Mouse (Mus musculus): Measurements from ENCODE around the gene Uvrag.
A peak's percentile ranks its signal among the peaks of the same experiment; 100 is the strongest.

DNA sequence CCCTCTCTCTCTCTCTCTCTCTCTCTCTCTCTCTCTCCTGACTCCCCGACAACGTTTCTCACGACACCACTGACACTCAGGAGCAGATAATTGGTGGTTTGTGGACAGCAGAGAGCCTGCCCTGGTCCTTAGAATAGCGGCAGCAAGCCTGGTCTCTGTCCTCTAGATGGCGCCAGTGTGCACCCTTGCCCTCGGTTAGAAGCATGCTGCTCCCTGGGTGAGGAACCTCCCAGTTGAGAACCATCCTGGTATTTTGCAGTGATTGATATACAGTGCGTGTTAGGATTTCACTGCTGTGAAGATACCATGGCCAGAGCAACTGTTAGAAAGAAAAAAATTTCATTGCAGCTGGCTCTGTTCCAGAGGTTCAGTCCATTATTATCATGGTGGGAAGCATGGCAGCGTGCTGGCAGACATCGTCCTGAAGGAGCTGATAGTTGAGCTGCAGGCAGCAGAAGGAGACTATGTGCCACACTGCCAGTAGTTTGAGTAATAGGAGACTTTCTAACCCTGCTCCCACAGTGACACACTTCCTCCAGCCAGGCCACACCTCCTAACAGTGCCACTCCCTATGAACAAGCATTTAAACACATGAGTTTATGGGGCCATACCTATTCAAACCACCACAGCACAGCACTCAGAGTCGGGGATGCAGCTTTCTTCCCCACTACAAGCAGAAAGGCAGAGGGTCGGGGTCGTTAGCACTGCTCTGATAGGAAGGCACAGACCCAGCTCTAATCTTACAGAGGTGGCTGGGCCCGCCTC lies 178.2 kb downstream of the Uvrag start:
- no peak for TF ChIP-seq POLR2A (IDR thresholded peaks at IDR 0.05; ENCODE audit: control insufficient read depth, extremely low read depth, insufficient read depth, low read length, poor library complexity)
- peak; percentile 76; the same call in 1 of the 2 replicates for TF ChIP-seq CTCF (IDR thresholded peaks at IDR 0.05; ENCODE audit: borderline replicate concordance, control insufficient read depth, extremely low read depth, insufficient read depth, low read length, poor library complexity)

Data from thymus, adult 2 months (tissue).